9 mouse cellular contexts compared by ENCODE assay signal in genomic region chr6:112972858-112973631, GRCm38 (mm10). TPM values are rescaled to one million over a fixed set of nuclear protein-coding genes. Genes with fewer than 3 reads are reported as not detected.
DNase-seq lines count a peak whose midpoint lies in the region; ATAC-seq lines count a peak whose summit lies in the region.
"Had no signal": no experiment of that assay in that cellular context is flagged by ENCODE, and none has a peak within 500 bp of the region (broad histone marks: within the 10 kb centered on the region; RNA-seq: fewer than 3 reads in every experiment).

No protein-coding gene starts in this region.

- no peaks in the 10 kb centered on the region for H3K27me3 ChIP-seq in heart, embryonic 16.5 days (ENCODE audit: control insufficient read depth, insufficient read depth, low read length)
- no peaks in the 10 kb centered on the region for H3K27me3 ChIP-seq in limb, embryonic 10.5 days (ENCODE audit: low read depth, poor library complexity, severe bottlenecking)
- H3K27me3 ChIP-seq in neural tube, embryonic 15.5 days (replicated peaks): no peaks in the 10 kb centered on the region
- H3K27me3 ChIP-seq: CH12.LX had no signal

- H3K4me1 ChIP-seq in heart, embryonic 16.5 days (ENCODE audit: control insufficient read depth, insufficient read depth, low read length): 0 out of 2 replicates have a peak, but pooled peaks cover 2% of the 10 kb centered on the region
- H3K4me1 ChIP-seq in limb, embryonic 10.5 days: peaks cover 41% of the 10 kb centered on the region
- peaks cover 58% of the 10 kb centered on the region for H3K4me1 ChIP-seq in neural tube, embryonic 15.5 days

- 31% methylated on average over 18 of the region's 18 CpGs for WGBS in heart, embryonic 16.5 days
- WGBS in limb, embryonic 10.5 days: 50% methylated on average over 18 of the region's 18 CpGs
- 6% methylated on average over 18 of the region's 18 CpGs for WGBS in neural tube, embryonic 15.5 days

- H3K4me2 ChIP-seq in heart, embryonic 16.5 days (ENCODE audit: low read depth, low read length): peak overlapping the region; percentile 7; the same call in 1 of the 2 replicates
- H3K4me2 ChIP-seq in neural tube, embryonic 15.5 days: peak overlapping the region; percentile 44

- no peak for ATAC-seq in heart, embryonic 16.5 days (replicated peaks; ENCODE audit: extremely low read depth, insufficient read depth, low FRiP score)
- ATAC-seq in common myeloid progenitor, adult 5-6 weeks (replicated peaks; ENCODE audit: low read depth, poor library complexity, severe bottlenecking): peak; percentile 57
- peak; percentile 75 to 81 for ATAC-seq in hematopoietic stem cell, adult 5-6 weeks (replicated peaks in 1 of 2; ENCODE audit: insufficient read depth in 1 of 2, low FRiP score in 2 of 2, low TSS enrichment in 1 of 2, low read depth in 1 of 2, poor library complexity in 2 of 2, severe bottlenecking in 2 of 2)
- peak; percentile 80 for ATAC-seq in neural tube, embryonic 15.5 days (ENCODE audit: low FRiP score)

- no peak for DNase-seq in heart, postnatal 36 days
- DNase-seq in limb, embryonic 10.5 days (ENCODE audit: low spot score): peak; percentile 63
- DNase-seq in urinary bladder, adult 2 months (ENCODE audit: low spot score): no peak
- no peak for DNase-seq in spleen, adult 18-20 months

- no peak overlapping the region for H3K4me3 ChIP-seq in heart, embryonic 16.5 days (ENCODE audit: low read length)
- no peak overlapping the region for H3K4me3 ChIP-seq in limb, embryonic 10.5 days
- H3K4me3 ChIP-seq in neural tube, embryonic 15.5 days (replicated peaks): no peak overlapping the region

- intact Hi-C loops in heart, postnatal 36 days (cut with DNase I): no loop called here

- H3K27ac ChIP-seq in heart, embryonic 16.5 days (ENCODE audit: low read length): no peak overlapping the region
- peak overlapping the region; percentile 80 for H3K27ac ChIP-seq in limb, embryonic 10.5 days
- H3K27ac ChIP-seq in neural tube, embryonic 15.5 days (replicated peaks): peak overlapping the region; percentile 76

- no peaks in the 10 kb centered on the region for H3K9me3 ChIP-seq in heart, embryonic 16.5 days (replicated peaks; ENCODE audit: control insufficient read depth, low read length)
- H3K9me3 ChIP-seq in limb, embryonic 10.5 days (replicated peaks): no peaks in the 10 kb centered on the region
- no peaks in the 10 kb centered on the region for H3K9me3 ChIP-seq in neural tube, embryonic 15.5 days (replicated peaks)

- H3K36me3 ChIP-seq in heart, embryonic 16.5 days (ENCODE audit: control insufficient read depth, insufficient read depth): no peaks in the 10 kb centered on the region
- H3K36me3 ChIP-seq in limb, embryonic 10.5 days: no peaks in the 10 kb centered on the region
- H3K36me3 ChIP-seq in neural tube, embryonic 15.5 days: no peaks in the 10 kb centered on the region

- H3K9ac ChIP-seq in heart, embryonic 16.5 days (ENCODE audit: low read length): no peak overlapping the region
- no peak overlapping the region for H3K9ac ChIP-seq in neural tube, embryonic 15.5 days (replicated peaks)

RNA-seq across cellular contexts. Expression of gene Srgap3, which starts 26.0 kb away (rescaled TPM):
- 1.0 and 1.1 TPM in 2 replicates for polyA plus RNA-seq in heart, embryonic 16.5 days (2015; fragmentation: Nextera tagmentation; extraction: Ambion mirVana)
- total RNA-seq in heart, postnatal 36 days (2021): 1 to 10 TPM in 1 of 2 experiments, under 1 TPM in 1; 0.81 to 1.0 TPM
- total RNA-seq in common myeloid progenitor, adult 5-6 weeks (2017): 2.5 and 8.0 TPM in 2 replicates
- 6.9 and 9.6 TPM in 2 replicates for total RNA-seq in hematopoietic stem cell, adult 5-6 weeks (2017)
- 2.1 and 3.8 TPM in 2 replicates for polyA plus RNA-seq in limb, embryonic 10.5 days (2016; fragmentation: Nextera tagmentation; extraction: Ambion mirVana)
- 24.1 and 26.3 TPM in 2 replicates for polyA plus RNA-seq in neural tube, embryonic 15.5 days (2015; fragmentation: Nextera tagmentation; extraction: Ambion mirVana)
- polyA plus RNA-seq in urinary bladder, adult 2 months (2012; rRNA removed): 2.5 and 3.6 TPM in 2 replicates
